Mouse (Mus musculus): ENCODE measurements around the gene Anxa4. TPM values are rescaled to one million over a fixed set of nuclear protein-coding genes. Genes with fewer than 3 reads are reported as not detected.

The Anxa4 gene
- polyA plus RNA-seq, 1 experiment from 2014 or later, result 6.3 TPM

- Histone ChIP-seq H3K4me3 (ENCODE audit: low read length) (peak overlapping the region; percentile 30), H3K27ac (ENCODE audit: low read depth, low read length) (no peak overlapping the region)
- no peak for ATAC-seq
Measured at GRCm38 (mm10) chr6:86823051-86823431, 29.7 kb upstream of the Anxa4 start.

GRCm38 (mm10) chr6:86822285-86823050 lies 29.1 kb upstream of the Anxa4 start:
- peak; percentile 71 for ATAC-seq
- no peaks in the 10 kb centered on the region for H3K9me3 ChIP-seq (ENCODE audit: control insufficient read depth, low read length)
- H3K27ac ChIP-seq (ENCODE audit: low read depth, low read length), result no peak overlapping the region
- WGBS, result 5% methylated on average over 19 of the region's 19 CpGs
- peak overlapping the region; percentile 30 for H3K4me3 ChIP-seq (ENCODE audit: low read length)
- no peaks in the 10 kb centered on the region for H3K36me3 ChIP-seq (ENCODE audit: control insufficient read depth, insufficient read depth, low read length)
- H3K9ac ChIP-seq (ENCODE audit: low read depth, low read length), result peak overlapping the region; percentile 52
- peak overlapping the region; percentile 60 for H3K4me2 ChIP-seq (ENCODE audit: low read length)
- H3K27me3 ChIP-seq (replicated peaks; ENCODE audit: control insufficient read depth, insufficient read depth, low read length), result no peaks in the 10 kb centered on the region
- H3K4me1 ChIP-seq (ENCODE audit: control insufficient read depth, insufficient read depth, low read depth, low read length), result no peaks in the 10 kb centered on the region; the same call in 1 of the 2 replicates

More at GRCm38 (mm10) chr6:86823051-86823431, 29.7 kb upstream of the Anxa4 start:
- 26% methylated on average over 9 of the region's 9 CpGs for WGBS
- Histone ChIP-seq H3K9me3 (ENCODE audit: control insufficient read depth, low read length) (no peaks in the 10 kb centered on the region), H3K4me1 (ENCODE audit: control insufficient read depth, insufficient read depth, low read depth, low read length) (no peaks in the 10 kb centered on the region; the same call in 1 of the 2 replicates), H3K9ac (ENCODE audit: low read depth, low read length) (no peak overlapping the region), H3K36me3 (ENCODE audit: control insufficient read depth, insufficient read depth, low read length) (no peaks in the 10 kb centered on the region), H3K4me2 (ENCODE audit: low read length) (peak overlapping the region; percentile 60), H3K27me3 (replicated peaks; ENCODE audit: control insufficient read depth, insufficient read depth, low read length) (no peaks in the 10 kb centered on the region)

GRCm38 (mm10) chr6:86820690-86821089 lies 27.3 kb upstream of the Anxa4 start:
- Histone ChIP-seq H3K4me2 (ENCODE audit: low read length) (no peak overlapping the region), H3K4me1 (ENCODE audit: control insufficient read depth, insufficient read depth, low read depth, low read length) (no peaks in the 10 kb centered on the region; the same call in 1 of the 2 replicates), H3K4me3 (ENCODE audit: low read length) (no peak overlapping the region), H3K9ac (ENCODE audit: low read depth, low read length) (no peak overlapping the region), H3K27me3 (replicated peaks; ENCODE audit: control insufficient read depth, insufficient read depth, low read length) (no peaks in the 10 kb centered on the region), H3K36me3 (ENCODE audit: control insufficient read depth, insufficient read depth, low read length) (no peaks in the 10 kb centered on the region), H3K9me3 (ENCODE audit: control insufficient read depth, low read length) (no peaks in the 10 kb centered on the region), H3K27ac (ENCODE audit: low read depth, low read length) (no peak overlapping the region)
- WGBS, result 66% methylated on average over 7 of the region's 7 CpGs
- no peak for ATAC-seq

- Histone ChIP-seq H3K36me3 (ENCODE audit: control insufficient read depth, insufficient read depth, low read length) (no peaks in the 10 kb centered on the region), H3K4me1 (ENCODE audit: control insufficient read depth, insufficient read depth, low read depth, low read length) (peaks cover 6% of the 10 kb centered on the region), H3K4me3 (ENCODE audit: low read length) (no peak overlapping the region), H3K9ac (ENCODE audit: low read depth, low read length) (no peak overlapping the region), H3K4me2 (ENCODE audit: low read length) (no peak overlapping the region), H3K27ac (ENCODE audit: low read depth, low read length) (no peak overlapping the region), H3K27me3 (replicated peaks; ENCODE audit: control insufficient read depth, insufficient read depth, low read length) (no peaks in the 10 kb centered on the region), H3K9me3 (ENCODE audit: control insufficient read depth, low read length) (no peaks in the 10 kb centered on the region)
- 85% methylated on average over 5 of the region's 5 CpGs for WGBS
- ATAC-seq, result no peak
Measured at GRCm38 (mm10) chr6:86819926-86820325, 26.5 kb upstream of the Anxa4 start.

- Histone ChIP-seq H3K27ac (ENCODE audit: low read depth, low read length) (no peak overlapping the region), H3K4me2 (ENCODE audit: low read length) (no peak overlapping the region), H3K9me3 (ENCODE audit: control insufficient read depth, low read length) (no peaks in the 10 kb centered on the region), H3K27me3 (replicated peaks; ENCODE audit: control insufficient read depth, insufficient read depth, low read length) (no peaks in the 10 kb centered on the region), H3K4me3 (ENCODE audit: low read length) (no peak overlapping the region), H3K36me3 (ENCODE audit: control insufficient read depth, insufficient read depth, low read length) (no peaks in the 10 kb centered on the region), H3K4me1 (ENCODE audit: control insufficient read depth, insufficient read depth, low read depth, low read length) (peaks cover 7% of the 10 kb centered on the region), H3K9ac (ENCODE audit: low read depth, low read length) (no peak overlapping the region)
- 84% methylated on average over 4 of the region's 4 CpGs for WGBS
- ATAC-seq, result no peak
Measured at GRCm38 (mm10) chr6:86818914-86819313, 25.5 kb upstream of the Anxa4 start.

- Histone ChIP-seq H3K4me1 (ENCODE audit: control insufficient read depth, insufficient read depth, low read depth, low read length) (peaks cover 7% of the 10 kb centered on the region), H3K4me3 (ENCODE audit: low read length) (no peak overlapping the region), H3K36me3 (ENCODE audit: control insufficient read depth, insufficient read depth, low read length) (no peaks in the 10 kb centered on the region), H3K27ac (ENCODE audit: low read depth, low read length) (no peak overlapping the region), H3K27me3 (replicated peaks; ENCODE audit: control insufficient read depth, insufficient read depth, low read length) (no peaks in the 10 kb centered on the region), H3K9ac (ENCODE audit: low read depth, low read length) (no peak overlapping the region), H3K4me2 (ENCODE audit: low read length) (no peak overlapping the region), H3K9me3 (ENCODE audit: control insufficient read depth, low read length) (no peaks in the 10 kb centered on the region)
- ATAC-seq, result no peak
- 25% methylated on average over 8 of the region's 8 CpGs for WGBS
Measured at GRCm38 (mm10) chr6:86816586-86816985, 23.2 kb upstream of the Anxa4 start.

GRCm38 (mm10) chr6:86815436-86815835 lies 22.1 kb upstream of the Anxa4 start:
- WGBS, result 3% methylated on average over 7 of the region's 7 CpGs
- no peak overlapping the region for H3K9ac ChIP-seq (ENCODE audit: low read depth, low read length)

GRCm38 (mm10) chr6:86814926-86815325 lies 21.5 kb upstream of the Anxa4 start:
- H3K4me2 ChIP-seq (ENCODE audit: low read length), result peak overlapping the region; percentile 14
- ATAC-seq, result no peak
- no peaks in the 10 kb centered on the region for H3K9me3 ChIP-seq (ENCODE audit: control insufficient read depth, low read length)
- H3K4me1 ChIP-seq (ENCODE audit: control insufficient read depth, insufficient read depth, low read depth, low read length), result peaks cover 10% of the 10 kb centered on the region
- no peak overlapping the region for H3K9ac ChIP-seq (ENCODE audit: low read depth, low read length)
- no peak overlapping the region for H3K27ac ChIP-seq (ENCODE audit: low read depth, low read length)
- H3K36me3 ChIP-seq (ENCODE audit: control insufficient read depth, insufficient read depth, low read length), result no peaks in the 10 kb centered on the region
- WGBS, result 43% methylated on average over 3 of the region's 3 CpGs
- H3K27me3 ChIP-seq (replicated peaks; ENCODE audit: control insufficient read depth, insufficient read depth, low read length), result no peaks in the 10 kb centered on the region
- 0 out of 2 replicates have a peak overlapping the region, but pooled peaks have one; percentile 0 for H3K4me3 ChIP-seq (ENCODE audit: low read length)

More at GRCm38 (mm10) chr6:86815436-86815835, 22.1 kb upstream of the Anxa4 start:
- peaks cover 7% of the 10 kb centered on the region for H3K4me1 ChIP-seq (ENCODE audit: control insufficient read depth, insufficient read depth, low read depth, low read length)
- ATAC-seq, result peak; percentile 48; the same call in 1 of the 2 replicates
- H3K4me2 ChIP-seq (ENCODE audit: low read length), result peak overlapping the region; percentile 14
- 0 out of 2 replicates have a peak overlapping the region, but pooled peaks have one; percentile 0 for H3K4me3 ChIP-seq (ENCODE audit: low read length)
- no peaks in the 10 kb centered on the region for H3K9me3 ChIP-seq (ENCODE audit: control insufficient read depth, low read length)
- no peaks in the 10 kb centered on the region for H3K36me3 ChIP-seq (ENCODE audit: control insufficient read depth, insufficient read depth, low read length)
- no peak overlapping the region for H3K27ac ChIP-seq (ENCODE audit: low read depth, low read length)
- H3K27me3 ChIP-seq (replicated peaks; ENCODE audit: control insufficient read depth, insufficient read depth, low read length), result no peaks in the 10 kb centered on the region

- Histone ChIP-seq H3K9me3 (ENCODE audit: control insufficient read depth, low read length) (no peaks in the 10 kb centered on the region), H3K9ac (ENCODE audit: low read depth, low read length) (no peak overlapping the region), H3K27ac (ENCODE audit: low read depth, low read length) (no peak overlapping the region), H3K4me2 (ENCODE audit: low read length) (no peak overlapping the region), H3K4me3 (ENCODE audit: low read length) (no peak overlapping the region), H3K27me3 (replicated peaks; ENCODE audit: control insufficient read depth, insufficient read depth, low read length) (no peaks in the 10 kb centered on the region), H3K4me1 (ENCODE audit: control insufficient read depth, insufficient read depth, low read depth, low read length) (peaks cover 11% of the 10 kb centered on the region), H3K36me3 (ENCODE audit: control insufficient read depth, insufficient read depth, low read length) (no peaks in the 10 kb centered on the region)
- no peak for ATAC-seq
- 13% methylated on average over 3 of the region's 3 CpGs for WGBS
Measured at GRCm38 (mm10) chr6:86813341-86813740, 20.0 kb upstream of the Anxa4 start.

Data from hindbrain, embryonic 16.5 days (tissue).